Mouse (Mus musculus): Measurements from ENCODE around the gene Il10rb. TPM values are rescaled to one million over a fixed set of nuclear protein-coding genes. Genes with fewer than 3 reads are reported as not detected.

Gene Il10rb
- total RNA-seq, 2 experiments from 2014 or later: 115 to 133 TPM

GRCm38 (mm10) chr16:91450137-91451064 lies 44.4 kb downstream of the Il10rb start:
- no peak for DNase-seq

- no peak for DNase-seq
These were observed 46.0 kb downstream of the Il10rb start for GRCm38 (mm10) chr16:91451949-91452348.

- DNase-seq: peak; percentile 67 to 83
These were observed 46.5 kb downstream of the Il10rb start for GRCm38 (mm10) chr16:91452363-91452896.

GRCm38 (mm10) chr16:91455868-91456267 lies 49.9 kb downstream of the Il10rb start:
- no peak for DNase-seq

GRCm38 (mm10) chr16:91458301-91458746 lies 52.4 kb downstream of the Il10rb start:
- DNase-seq: no peak

- peak in 1 of 2 experiments; percentile 52 for DNase-seq
These were observed 53.0 kb downstream of the Il10rb start for GRCm38 (mm10) chr16:91458976-91459375.

GRCm38 (mm10) chr16:91459396-91459795 lies 53.4 kb downstream of the Il10rb start:
- no peak for DNase-seq

- no peak for DNase-seq
These were observed 53.9 kb downstream of the Il10rb start for GRCm38 (mm10) chr16:91459841-91460370.

GRCm38 (mm10) chr16:91461066-91461638 lies 55.2 kb downstream of the Il10rb start:
- peak in 1 of 2 experiments; percentile 65 for DNase-seq

GRCm38 (mm10) chr16:91461773-91462181 lies 55.8 kb downstream of the Il10rb start:
- peak in 1 of 2 experiments; percentile 60 for DNase-seq

- DNase-seq: peak; percentile 59 to 72
These were observed 56.7 kb downstream of the Il10rb start for GRCm38 (mm10) chr16:91462644-91463043.

- DNase-seq: no peak
These were observed 57.4 kb downstream of the Il10rb start for GRCm38 (mm10) chr16:91463400-91463799.

GRCm38 (mm10) chr16:91463836-91464400 lies 58.0 kb downstream of the Il10rb start:
- no peak for DNase-seq

- peak; percentile 92 to 93 for DNase-seq
These were observed 58.9 kb downstream of the Il10rb start for GRCm38 (mm10) chr16:91464594-91465504.

GRCm38 (mm10) chr16:91465505-91466240 lies 59.7 kb downstream of the Il10rb start:
- no peak for DNase-seq

GRCm38 (mm10) chr16:91466566-91466965 lies 60.6 kb downstream of the Il10rb start:
- DNase-seq: peak in 1 of 2 experiments; percentile 24

- DNase-seq: no peak
These were observed 64.5 kb downstream of the Il10rb start for GRCm38 (mm10) chr16:91470470-91470869.

GRCm38 (mm10) chr16:91471481-91471880 lies 65.5 kb downstream of the Il10rb start:
- no peak for DNase-seq
